Mouse (Mus musculus) heart, embryonic 11.5 days (tissue): ENCODE results near the gene Mipep. TPM values are rescaled to one million over a fixed set of nuclear protein-coding genes. Genes with fewer than 3 reads are reported as not detected.

Experiments
- ATAC-seq: fragments of 200-750 bp; cut with Nextera tagmentation; replicated peaks from 2 replicates; pipeline ENCODE4 v1.8.0; 2017; ENCODE audit warnings: moderate library complexity; ENCODE audit not compliant: insufficient number of reproducible peaks, low FRiP score, low TSS enrichment
- H3K27ac ChIP-seq: fragments of 300-500 bp; sonication (generic); 2 replicates; pipeline ENCODE4 v1.5.1; 2014; ENCODE audit warnings: mild to moderate bottlenecking, low read depth, low read length
- H3K27me3 ChIP-seq: fragments of 300-500 bp; sonication (generic); 2 replicates; pipeline ENCODE4 v1.6.1; 2014; ENCODE audit warnings: mild to moderate bottlenecking, low read length, mixed read lengths; ENCODE audit not compliant: control insufficient read depth, insufficient read depth
- H3K36me3 ChIP-seq: fragments of 300-500 bp; sonication (generic); 2 replicates; pipeline ENCODE4 v1.6.1; 2014; ENCODE audit warnings: mild to moderate bottlenecking, low read length, moderate library complexity, mixed read lengths; ENCODE audit not compliant: control insufficient read depth, insufficient read depth
- H3K4me1 ChIP-seq: fragments of 300-500 bp; sonication (generic); 2 replicates; pipeline ENCODE4 v1.6.1; 2014; ENCODE audit warnings: low read length; ENCODE audit not compliant: control insufficient read depth, insufficient read depth
- H3K4me2 ChIP-seq: fragments of 300-500 bp; sonication (generic); 2 replicates; pipeline ENCODE4 v1.6.1; 2014; ENCODE audit warnings: mild to moderate bottlenecking, moderate library complexity
- H3K4me3 ChIP-seq: fragments of 300-500 bp; sonication (generic); 2 replicates; pipeline ENCODE4 v1.5.1; 2014; ENCODE audit warnings: low read depth, low read length
- H3K9ac ChIP-seq: fragments of 300-500 bp; sonication (generic); 2 replicates; pipeline ENCODE4 v1.6.1; 2014; ENCODE audit warnings: mild to moderate bottlenecking, low read depth, low read length, moderate library complexity
- H3K9me3 ChIP-seq: fragments of 300-500 bp; sonication (generic); replicated peaks from 2 replicates; pipeline ENCODE4 v1.6.1; 2016; ENCODE audit warnings: low read length; ENCODE audit not compliant: control insufficient read depth
- WGBS: fragments of 180-500 bp; shearing (Covaris S2); extraction: QIAGEN DNeasy Blood & Tissue Kit; methylation state at CpG from one replicate; pipeline ENCODE4 v1.1.7; 2014; ENCODE audit not compliant: insufficient replicate concordance; 5-methylcytosine and 5-hydroxymethylcytosine counted together
- polyA plus RNA-seq: library from polyadenylated mRNA; unstranded; fragments of >200 nt; fragmentation: Nextera tagmentation; extraction: Ambion mirVana; gene quantifications from 2 replicates; pipeline ENCODE4 v1.2.1, GENCODE M21; 2014

Gene Mipep
- polyA plus RNA-seq, 1 experiment from 2014 or later = 26.0 TPM

DNA sequence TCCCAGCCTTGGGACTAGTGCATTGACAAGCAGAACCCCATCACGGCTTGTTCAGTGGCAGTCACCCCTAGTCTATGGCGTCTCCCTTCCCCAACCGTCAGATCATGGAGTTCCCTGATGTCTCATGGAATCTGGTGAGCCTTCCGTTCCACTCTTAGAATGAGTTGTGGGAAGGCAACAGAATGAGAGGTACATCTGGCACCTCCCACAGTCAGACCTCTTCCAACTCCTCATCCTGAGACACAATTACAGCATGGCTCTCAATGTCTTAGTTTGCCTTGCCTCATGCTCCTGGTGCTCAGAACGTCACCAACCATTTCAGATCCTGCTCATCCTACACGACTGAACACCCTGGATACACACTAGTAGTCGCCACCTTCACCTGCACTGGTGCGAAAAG lies 7.9 kb upstream of the Mipep start:
- no peak for ATAC-seq
- WGBS = 79% methylated on average over 8 of the region's 8 CpGs

DNA sequence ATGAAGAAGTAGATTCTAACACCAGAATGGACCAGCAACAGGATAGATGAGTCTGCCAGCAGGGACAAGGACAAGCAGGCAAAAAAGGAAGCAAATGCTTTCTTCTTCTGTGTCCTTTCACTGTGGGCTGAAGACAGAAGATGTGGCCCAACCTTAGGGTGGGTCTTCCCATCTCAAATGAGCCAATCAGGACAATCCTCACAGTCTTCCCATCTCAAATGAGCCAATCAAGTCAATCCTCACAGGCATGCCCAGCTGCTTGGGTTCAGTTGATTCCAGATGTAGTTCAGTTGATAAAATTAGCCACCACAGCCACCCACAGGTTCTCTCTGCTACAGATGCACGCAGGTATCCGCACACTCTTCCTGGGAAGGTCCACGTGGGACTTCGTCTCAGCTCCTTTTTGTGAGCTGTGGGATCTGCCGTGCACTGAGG lies 6.9 kb upstream of the Mipep start:
- Histone ChIP-seq H3K27me3 (no peaks in the 10 kb centered on the region; the same call in 1 of the 2 replicates), H3K4me1 (no peaks in the 10 kb centered on the region), H3K9me3 (no peaks in the 10 kb centered on the region), H3K36me3 (no peaks in the 10 kb centered on the region), H3K4me2 (no peak overlapping the region), H3K4me3 (no peak overlapping the region), H3K27ac (no peak overlapping the region), H3K9ac (no peak overlapping the region)
- 81% methylated on average over 5 of the region's 5 CpGs for WGBS
- ATAC-seq = no peak

More for the DNA sequence above, 7.9 kb upstream of the Mipep start:
- no peaks in the 10 kb centered on the region for H3K36me3 ChIP-seq
- no peaks in the 10 kb centered on the region; the same call in 1 of the 2 replicates for H3K27me3 ChIP-seq
- no peak overlapping the region for H3K27ac ChIP-seq
- H3K9me3 ChIP-seq = no peaks in the 10 kb centered on the region
- no peak overlapping the region for H3K4me3 ChIP-seq
- H3K4me1 ChIP-seq = no peaks in the 10 kb centered on the region
- no peak overlapping the region for H3K9ac ChIP-seq
- H3K4me2 ChIP-seq = no peak overlapping the region

DNA sequence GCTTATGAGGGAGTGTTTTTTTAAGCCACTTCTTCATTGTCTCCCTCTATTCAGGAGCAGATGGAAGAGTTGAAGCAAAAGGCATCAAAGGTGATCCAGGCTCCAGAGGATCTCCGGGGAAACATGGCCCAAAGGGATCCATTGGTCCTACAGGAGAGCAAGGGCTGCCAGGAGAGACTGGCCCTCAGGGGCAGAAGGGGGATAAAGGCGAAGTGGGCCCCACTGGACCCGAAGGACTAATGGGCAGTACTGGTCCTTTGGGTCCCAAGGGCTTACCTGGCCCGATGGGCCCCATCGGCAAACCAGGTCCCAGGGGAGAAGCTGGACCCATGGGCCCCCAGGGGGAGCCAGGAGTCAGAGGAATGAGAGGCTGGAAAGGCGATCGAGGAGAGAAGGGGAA lies 5.2 kb upstream of the Mipep start:
- H3K4me3 ChIP-seq = no peak overlapping the region
- no peaks in the 10 kb centered on the region for H3K9me3 ChIP-seq
- no peak for ATAC-seq
- 86% methylated on average over 7 of the region's 7 CpGs for WGBS
- H3K36me3 ChIP-seq = no peaks in the 10 kb centered on the region
- no peak overlapping the region for H3K9ac ChIP-seq
- no peaks in the 10 kb centered on the region for H3K4me1 ChIP-seq
- no peak overlapping the region for H3K27ac ChIP-seq
- H3K27me3 ChIP-seq = peaks cover 2% of the 10 kb centered on the region; the same call in 1 of the 2 replicates
- H3K4me2 ChIP-seq = no peak overlapping the region

DNA sequence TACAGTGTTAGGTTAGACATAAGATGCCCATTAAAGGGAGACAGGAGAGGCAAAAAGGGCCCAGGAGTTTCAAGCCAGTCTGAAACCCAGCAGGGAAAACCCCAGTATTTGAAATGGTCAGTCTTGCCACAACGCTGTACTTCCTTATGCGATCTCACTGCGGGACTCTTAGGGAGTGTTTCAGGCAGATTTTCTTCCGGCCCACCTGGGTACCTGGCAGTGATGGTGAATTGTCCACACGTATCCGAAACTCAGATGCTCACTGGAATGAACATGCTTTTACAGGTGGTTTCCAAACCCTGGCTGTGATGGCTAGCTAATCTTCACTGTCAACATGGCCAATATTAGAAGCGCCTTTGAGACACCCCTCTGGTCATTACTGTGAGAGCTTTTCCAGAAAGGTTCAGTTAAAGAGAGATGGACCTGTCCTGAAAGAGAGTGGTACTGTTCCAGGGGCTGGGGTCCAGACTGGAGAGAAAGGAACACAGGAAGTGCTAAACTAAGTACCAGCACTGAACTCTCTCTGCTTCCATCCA lies 2.2 kb upstream of the Mipep start:
- 34% methylated on average over 7 of the region's 7 CpGs for WGBS
- H3K27ac ChIP-seq = no peak overlapping the region
- no peak overlapping the region for H3K9ac ChIP-seq
- no peaks in the 10 kb centered on the region for H3K36me3 ChIP-seq
- no peaks in the 10 kb centered on the region for H3K4me1 ChIP-seq
- H3K9me3 ChIP-seq = no peaks in the 10 kb centered on the region
- H3K4me2 ChIP-seq = no peak overlapping the region
- peaks cover 2% of the 10 kb centered on the region; the same call in 1 of the 2 replicates for H3K27me3 ChIP-seq
- no peak for ATAC-seq
- no peak overlapping the region for H3K4me3 ChIP-seq

DNA sequence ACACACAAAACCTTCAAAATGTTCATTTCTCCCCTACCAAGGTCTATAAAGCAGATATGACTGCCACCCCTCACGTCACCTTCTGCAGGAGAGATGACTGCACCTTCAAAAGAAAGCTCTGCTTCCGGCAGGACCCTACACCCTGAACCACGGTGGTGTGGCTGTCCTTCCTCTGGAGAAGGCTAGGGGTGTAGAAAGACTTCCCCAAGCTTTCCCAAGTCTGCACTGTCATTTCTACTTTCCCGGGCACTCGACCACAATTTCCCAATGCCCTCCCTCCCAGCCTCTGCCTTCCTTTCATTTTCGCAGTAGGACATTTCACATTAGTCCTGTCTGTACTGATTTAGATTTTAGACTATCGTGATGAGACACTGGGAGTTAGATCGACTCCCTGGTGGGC lies 1.2 kb upstream of the Mipep start:
- Histone ChIP-seq H3K27ac (no peak overlapping the region), H3K9me3 (no peaks in the 10 kb centered on the region), H3K4me3 (no peak overlapping the region), H3K4me1 (no peaks in the 10 kb centered on the region), H3K9ac (no peak overlapping the region), H3K27me3 (peaks cover 2% of the 10 kb centered on the region; the same call in 1 of the 2 replicates), H3K4me2 (no peak overlapping the region), H3K36me3 (no peaks in the 10 kb centered on the region; the same call in 1 of the 2 replicates)
- 29% methylated on average over 8 of the region's 8 CpGs for WGBS
- ATAC-seq = no peak

DNA sequence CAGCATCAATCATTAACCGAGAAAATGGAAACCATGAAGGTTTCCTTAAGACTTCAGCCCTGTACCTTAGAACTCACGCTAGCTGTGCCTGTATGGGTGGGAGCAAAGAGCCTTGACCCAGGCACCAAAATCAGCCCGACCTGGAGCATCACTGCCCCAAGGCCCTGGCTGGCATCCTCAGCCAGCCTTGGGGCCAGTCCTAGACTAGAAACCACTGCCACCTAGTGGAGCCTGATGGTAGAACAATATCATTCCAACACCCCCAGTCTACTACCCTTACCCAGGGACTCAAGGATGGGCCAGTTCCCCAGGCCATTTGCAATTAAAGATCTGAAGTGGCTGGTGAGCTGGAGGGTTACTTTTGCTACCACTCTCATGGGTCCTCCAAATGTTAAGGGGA lies 5.7 kb downstream of the Mipep start:
- no peak for ATAC-seq
- 50% methylated on average over 3 of the region's 3 CpGs for WGBS
- Histone ChIP-seq H3K27me3 (no peaks in the 10 kb centered on the region), H3K27ac (no peak overlapping the region), H3K9me3 (no peaks in the 10 kb centered on the region), H3K4me1 (no peaks in the 10 kb centered on the region), H3K4me3 (no peak overlapping the region), H3K9ac (no peak overlapping the region), H3K36me3 (no peaks in the 10 kb centered on the region; the same call in 1 of the 2 replicates), H3K4me2 (no peak overlapping the region)

DNA sequence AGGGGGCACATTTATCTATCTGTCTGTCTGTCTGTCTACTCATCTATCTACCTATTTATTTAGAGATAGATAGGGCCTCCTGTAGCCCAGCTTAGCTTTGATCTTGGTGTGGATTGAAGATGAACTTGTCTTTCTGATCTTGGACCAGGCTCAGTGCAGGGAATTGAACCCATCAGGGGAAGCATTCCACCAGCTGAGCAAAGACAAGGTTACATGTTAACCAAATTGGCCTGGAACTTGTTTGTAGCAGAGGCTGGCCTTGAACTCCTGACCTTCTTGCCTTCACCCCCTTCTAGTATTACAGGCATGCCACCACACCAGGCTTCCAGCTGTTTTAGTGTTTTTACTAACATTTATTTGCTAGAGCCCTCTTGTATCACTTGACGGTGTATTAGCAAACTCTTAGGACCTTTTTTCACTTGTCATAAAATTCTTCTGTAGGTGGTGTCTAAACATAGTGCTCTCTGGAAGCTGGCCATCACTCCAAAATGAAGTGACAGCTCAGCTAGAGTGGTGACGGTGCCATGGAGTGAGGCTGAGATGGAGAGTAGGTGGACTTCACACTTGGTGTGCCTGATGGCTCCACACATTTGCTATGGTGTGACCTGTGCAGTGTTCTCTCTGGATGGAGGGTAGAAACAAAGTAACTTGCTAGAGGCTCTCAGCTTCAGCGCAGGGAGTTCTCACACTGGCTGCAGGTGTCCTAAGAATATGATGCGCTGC lies 12.4 kb downstream of the Mipep start:
- Histone ChIP-seq H3K27ac (no peak overlapping the region), H3K9me3 (no peaks in the 10 kb centered on the region), H3K9ac (no peak overlapping the region), H3K4me3 (no peak overlapping the region), H3K36me3 (no peaks in the 10 kb centered on the region; the same call in 1 of the 2 replicates), H3K27me3 (no peaks in the 10 kb centered on the region), H3K4me2 (no peak overlapping the region), H3K4me1 (no peaks in the 10 kb centered on the region)
- WGBS = 83% methylated on average over 4 of the region's 4 CpGs
- no peak for ATAC-seq

DNA sequence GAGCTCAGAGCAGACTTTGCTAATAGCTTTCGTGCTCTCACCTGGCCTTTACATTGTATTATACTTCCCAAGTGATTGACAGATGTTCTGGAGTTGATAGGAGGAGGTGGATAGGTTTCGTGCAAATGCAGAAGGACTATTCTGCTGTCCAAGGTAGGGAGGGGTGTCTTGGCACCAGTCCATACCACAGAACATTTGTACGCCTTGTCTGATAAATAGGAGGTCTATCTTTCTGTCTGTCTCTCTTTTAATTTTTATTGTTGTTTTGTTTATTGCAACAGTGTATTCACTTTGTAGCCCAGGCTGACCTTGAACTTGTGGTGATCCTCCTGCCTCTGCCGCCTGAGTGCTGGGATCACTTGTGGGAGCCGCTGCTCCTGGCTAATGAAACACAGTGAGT lies 13.2 kb downstream of the Mipep start:
- H3K4me2 ChIP-seq = no peak overlapping the region
- no peak overlapping the region for H3K27ac ChIP-seq
- H3K9ac ChIP-seq = no peak overlapping the region
- no peaks in the 10 kb centered on the region for H3K27me3 ChIP-seq
- no peaks in the 10 kb centered on the region; the same call in 1 of the 2 replicates for H3K36me3 ChIP-seq
- H3K9me3 ChIP-seq = no peaks in the 10 kb centered on the region
- H3K4me3 ChIP-seq = no peak overlapping the region
- WGBS = 90% methylated on average over 5 of the region's 5 CpGs
- ATAC-seq = no peak
- H3K4me1 ChIP-seq = no peaks in the 10 kb centered on the region

DNA sequence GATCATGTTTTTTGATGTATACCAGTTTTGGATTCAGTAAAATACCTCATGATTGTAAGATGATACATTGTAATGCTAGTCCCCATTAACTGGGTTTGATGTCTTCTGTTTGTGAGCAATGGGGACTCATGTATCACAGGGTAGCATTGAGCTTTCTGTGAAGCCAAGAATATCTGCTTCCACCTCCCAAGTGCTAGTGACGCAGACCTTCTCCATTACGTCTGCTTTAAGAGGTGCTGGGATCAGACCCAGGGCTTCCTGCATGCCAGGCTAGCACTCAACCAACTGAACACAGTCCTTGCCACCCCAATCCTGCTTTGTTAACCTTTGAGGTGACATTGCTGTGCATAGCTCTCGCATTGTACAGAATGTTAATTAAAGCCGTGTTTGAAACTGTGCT lies 14.3 kb downstream of the Mipep start:
- no peak for ATAC-seq
- no peak overlapping the region for H3K4me2 ChIP-seq
- no peaks in the 10 kb centered on the region; the same call in 1 of the 2 replicates for H3K36me3 ChIP-seq
- H3K27me3 ChIP-seq = no peaks in the 10 kb centered on the region
- WGBS = 73% methylated on average over 4 of the region's 4 CpGs
- no peak overlapping the region for H3K4me3 ChIP-seq
- H3K9me3 ChIP-seq = no peaks in the 10 kb centered on the region
- no peaks in the 10 kb centered on the region for H3K4me1 ChIP-seq
- no peak overlapping the region for H3K27ac ChIP-seq
- H3K9ac ChIP-seq = no peak overlapping the region
